In the genomic region with DNA sequence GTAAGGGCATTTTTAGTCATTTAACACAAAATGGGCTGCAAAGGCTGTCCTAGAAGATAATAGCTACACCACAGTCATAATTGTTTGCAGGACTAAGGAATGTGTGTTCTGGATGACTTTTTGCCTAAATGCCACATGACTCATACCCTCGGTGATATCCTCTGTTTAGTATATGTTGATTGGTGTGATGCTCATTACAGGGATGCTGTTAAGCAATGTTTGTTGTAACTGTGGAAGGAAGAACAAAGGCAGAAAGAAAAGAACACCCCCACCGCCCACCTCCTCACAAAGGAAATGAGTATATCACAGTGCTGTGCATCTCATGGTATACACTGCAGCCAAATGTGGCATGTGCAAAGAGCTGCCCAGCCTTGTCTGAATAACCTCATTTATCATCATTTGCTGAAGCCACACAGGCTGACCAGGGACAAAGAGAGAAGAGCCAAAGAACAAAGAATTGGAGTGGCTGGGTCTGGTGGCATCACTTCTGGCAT, we compare ENCODE assay signal across 31 mouse cellular contexts.
A peak's percentile ranks its signal among the peaks of the same experiment; 100 is the strongest.
DNase-seq lines count a peak whose midpoint lies in the region; ATAC-seq and TF ChIP-seq lines count a peak whose summit lies in the region.
"Had no signal": no experiment of that assay in that cellular context is flagged by ENCODE, and none has a peak within 500 bp of the region (broad histone marks: within the 10 kb centered on the region; RNA-seq: fewer than 3 reads in every experiment).

No protein-coding gene starts in this region.

- H3K36me3 ChIP-seq in hindbrain, embryonic 11.5 days (ENCODE audit: control insufficient read depth, insufficient read depth, low read length): no peaks in the 10 kb centered on the region
- no peaks in the 10 kb centered on the region for H3K36me3 ChIP-seq in hindbrain, postnatal 0 days (ENCODE audit: insufficient read depth, low read length)
- H3K36me3 ChIP-seq: embryonic facial prominence, embryonic 10.5 days; embryonic facial prominence, embryonic 13.5 days; forebrain, embryonic 12.5 days; forebrain, embryonic 15.5 days; heart, embryonic 10.5 days; heart, embryonic 13.5 days; intestine, embryonic 15.5 days had no signal

- H3K4me2 ChIP-seq in hindbrain, embryonic 11.5 days (replicated peaks; ENCODE audit: low read depth, low read length): no peak overlapping the region
- H3K4me2 ChIP-seq in hindbrain, postnatal 0 days (ENCODE audit: low read depth, low read length): no peak overlapping the region
- H3K4me2 ChIP-seq: embryonic facial prominence, embryonic 13.5 days; forebrain, embryonic 12.5 days; forebrain, embryonic 15.5 days; heart, embryonic 13.5 days; hindbrain, embryonic 14.5 days; intestine, embryonic 15.5 days had no signal

- TF ChIP-seq CTCF in hindbrain, postnatal 0 days (IDR thresholded peaks at IDR 0.05; ENCODE audit: low read depth): no peak
- no peak for TF ChIP-seq CTCF in olfactory bulb, adult 2 months (IDR thresholded peaks at IDR 0.05; ENCODE audit: insufficient read depth, low read depth, low read length)

- no peak overlapping the region for H3K9ac ChIP-seq in hindbrain, embryonic 11.5 days (ENCODE audit: low read depth, low read length)
- no peak overlapping the region for H3K9ac ChIP-seq in hindbrain, postnatal 0 days (replicated peaks; ENCODE audit: low read length)
- H3K9ac ChIP-seq: embryonic facial prominence, embryonic 13.5 days; forebrain, embryonic 12.5 days; forebrain, embryonic 15.5 days; heart, embryonic 13.5 days; hindbrain, embryonic 14.5 days; intestine, embryonic 15.5 days had no signal

- H3K27me3 ChIP-seq in hindbrain, embryonic 11.5 days (ENCODE audit: control insufficient read depth, insufficient read depth, low read length): no peaks in the 10 kb centered on the region
- no peaks in the 10 kb centered on the region for H3K27me3 ChIP-seq in hindbrain, postnatal 0 days (ENCODE audit: insufficient read depth, low read length)
- H3K27me3 ChIP-seq: embryonic facial prominence, embryonic 13.5 days; forebrain, embryonic 12.5 days; forebrain, embryonic 15.5 days; heart, embryonic 13.5 days; intestine, embryonic 15.5 days had no signal

- 71% methylated on average over 2 of the region's 2 CpGs for WGBS in hindbrain, embryonic 11.5 days
- WGBS in hindbrain, postnatal 0 days: 64% methylated on average over 2 of the region's 2 CpGs
- 53% methylated on average over 2 of the region's 2 CpGs for WGBS in olfactory bulb, adult 2 months

- no peak overlapping the region for H3K27ac ChIP-seq in hindbrain, embryonic 11.5 days (ENCODE audit: low read depth, low read length)
- H3K27ac ChIP-seq in hindbrain, postnatal 0 days: no peak overlapping the region
- 0 out of 2 replicates have a peak overlapping the region, but pooled peaks have one; percentile 2 for H3K27ac ChIP-seq in olfactory bulb, adult 2 months (ENCODE audit: insufficient read depth, low read depth, low read length)
- H3K27ac ChIP-seq: embryonic facial prominence, embryonic 10.5 days; embryonic facial prominence, embryonic 13.5 days; forebrain, embryonic 12.5 days; forebrain, embryonic 15.5 days; heart, adult 2 months; heart, embryonic 10.5 days; heart, embryonic 13.5 days; hindbrain, embryonic 14.5 days; intestine, embryonic 15.5 days had no signal

- no peaks in the 10 kb centered on the region for H3K9me3 ChIP-seq in hindbrain, embryonic 11.5 days (ENCODE audit: control insufficient read depth, low read length)
- no peaks in the 10 kb centered on the region for H3K9me3 ChIP-seq in hindbrain, postnatal 0 days (ENCODE audit: low read length)
- H3K9me3 ChIP-seq: embryonic facial prominence, embryonic 10.5 days; embryonic facial prominence, embryonic 13.5 days; forebrain, embryonic 12.5 days; forebrain, embryonic 15.5 days; heart, embryonic 10.5 days; heart, embryonic 13.5 days; intestine, embryonic 15.5 days had no signal

- no peak for TF ChIP-seq POLR2A in olfactory bulb, adult 2 months (IDR thresholded peaks at IDR 0.05; ENCODE audit: insufficient read depth, low read depth, low read length)

- 0 out of 2 replicates have a peak, but pooled peaks have one; percentile 33 for ATAC-seq in hindbrain, embryonic 11.5 days (ENCODE audit: low FRiP score)
- ATAC-seq in hindbrain, postnatal 0 days: no peak
- ATAC-seq in frontal cortex, adult (ENCODE audit: low TSS enrichment): no peak
- ATAC-seq: CD4-positive, CD25-positive, alpha-beta regulatory T cell, adult 4 months; forebrain, embryonic 15.5 days; intestine, embryonic 15.5 days; Patski had no signal

- peak; percentile 6 for DNase-seq in hindbrain, embryonic 11.5 days (ENCODE audit: low spot score)
- no peak for DNase-seq in hindbrain, postnatal 0 days (ENCODE audit: low spot score)
- peak; percentile 81 for DNase-seq in 3T3-L1 (ENCODE audit: low read depth, low spot score)
- DNase-seq in Muller cell, postnatal 12 days (ENCODE audit: inconsistent ontology term): peak; percentile 69
- no peak for DNase-seq in adrenal gland, adult 18-20 months (ENCODE audit: low spot score in 2 of 2)
- DNase-seq: adrenal gland, adult 2 months; adrenal gland, postnatal 14 days; B cell, adult 2 months; cerebellum, adult 11-12 months; cerebellum, adult 8-10 months; cerebellum, postnatal 10 days; cerebellum, postnatal 36 days; embryo, embryonic 11 days; gastrocnemius, postnatal 10 days; gastrocnemius, postnatal 36 days; heart, adult 2 months; heart, postnatal 14 days; heart, postnatal 4 days had no signal

- no peaks in the 10 kb centered on the region for H3K4me1 ChIP-seq in hindbrain, embryonic 11.5 days (replicated peaks; ENCODE audit: control insufficient read depth, insufficient read depth, low read length)
- no peaks in the 10 kb centered on the region for H3K4me1 ChIP-seq in hindbrain, postnatal 0 days (ENCODE audit: insufficient read depth, low read length)
- H3K4me1 ChIP-seq in olfactory bulb, adult 2 months (ENCODE audit: control insufficient read depth, insufficient read depth, low read length): no peaks in the 10 kb centered on the region
- H3K4me1 ChIP-seq: embryonic facial prominence, embryonic 13.5 days; forebrain, embryonic 12.5 days; forebrain, embryonic 15.5 days; heart, embryonic 13.5 days; intestine, embryonic 15.5 days had no signal

- no peak overlapping the region for H3K4me3 ChIP-seq in hindbrain, embryonic 11.5 days (ENCODE audit: low read depth, low read length)
- H3K4me3 ChIP-seq in hindbrain, postnatal 0 days (ENCODE audit: low read length): no peak overlapping the region
- H3K4me3 ChIP-seq in olfactory bulb, adult 2 months (ENCODE audit: insufficient read depth, low read depth, low read length): no peak overlapping the region
- H3K4me3 ChIP-seq: embryonic facial prominence, embryonic 10.5 days; embryonic facial prominence, embryonic 13.5 days; erythroblast, embryonic 14.5 days; forebrain, embryonic 12.5 days; forebrain, embryonic 15.5 days; heart, adult 2 months; heart, embryonic 10.5 days; heart, embryonic 13.5 days; intestine, embryonic 15.5 days had no signal

Comparison
In these comparisons a context has a peak if more than half of its experiments do, and no peak if none do; other contexts are left out.
1. DNase-seq: peak in hindbrain, embryonic 11.5 days (single experiment), 3T3-L1 (single experiment) and Muller cell, postnatal 12 days (single experiment); none in hindbrain, postnatal 0 days (single experiment) and adrenal gland, adult 18-20 months (0 of 2).